Comparison of ENCODE assay signal across 15 mouse cellular contexts in genomic region chr8:79289592-79289991, GRCm38 (mm10). TPM values are rescaled to one million over a fixed set of nuclear protein-coding genes. Genes with fewer than 3 reads are reported as not detected.
A peak's percentile ranks its signal among the peaks of the same experiment; 100 is the strongest.
DNase-seq lines count a peak whose midpoint lies in the region; TF ChIP-seq lines count a peak whose summit lies in the region.
"Had no signal": no experiment of that assay in that cellular context is flagged by ENCODE, and none has a peak within 500 bp of the region (broad histone marks: within the 10 kb centered on the region; RNA-seq: fewer than 3 reads in every experiment).

No protein-coding gene starts in this region.

- WGBS in heart, embryonic 10.5 days: 77% methylated on average over 5 of the region's 5 CpGs
- 74% methylated on average over 5 of the region's 5 CpGs for WGBS in liver, adult 2 months

- no peaks in the 10 kb centered on the region for H3K9me3 ChIP-seq in heart, embryonic 10.5 days
- H3K9me3 ChIP-seq: hindbrain, embryonic 10.5 days had no signal

- TF ChIP-seq CTCF in liver, adult 2 months (IDR thresholded peaks at IDR 0.05; ENCODE audit: low read depth, low read length): no peak

- TF ChIP-seq POLR2A in liver, adult 2 months (IDR thresholded peaks at IDR 0.05; ENCODE audit: extremely low read depth, insufficient read depth, low read length): no peak

- H3K36me3 ChIP-seq in heart, embryonic 10.5 days: no peaks in the 10 kb centered on the region
- no peaks in the 10 kb centered on the region for H3K36me3 ChIP-seq in liver, adult 2 months (ENCODE audit: control insufficient read depth, insufficient read depth, low read length)
- H3K36me3 ChIP-seq: hindbrain, embryonic 10.5 days had no signal

- H3K79me2 ChIP-seq in liver, adult 2 months (ENCODE audit: control insufficient read depth, insufficient read depth, low read length): peaks cover 14% of the 10 kb centered on the region; the same call in 1 of the 2 replicates

- H3K27me3 ChIP-seq in heart, embryonic 10.5 days (ENCODE audit: insufficient read depth, poor library complexity, severe bottlenecking): no peaks in the 10 kb centered on the region
- no peaks in the 10 kb centered on the region for H3K27me3 ChIP-seq in liver, adult 2 months (ENCODE audit: control insufficient read depth, insufficient read depth, low read length)

- DNase-seq in adrenal gland, postnatal 10 days: peak; percentile 12
- DNase-seq in adrenal gland, postnatal 4 days (ENCODE audit: low spot score in 2 of 2): no peak
- DNase-seq in heart, adult 11 months: peak; percentile 90
- DNase-seq in heart, embryonic 10.5 days (ENCODE audit: low spot score): no peak
- DNase-seq in liver, adult 2 months (ENCODE audit: extremely low read depth, low read depth, low spot score): peak; percentile 14
- no peak for DNase-seq in liver
- peak; percentile 28 for DNase-seq in urinary bladder, postnatal 14 days (ENCODE audit: low spot score)
- no peak for DNase-seq in urinary bladder, postnatal 25 days (ENCODE audit: low spot score)
- DNase-seq: lung, adult 2 months had no signal

- no peak overlapping the region for H3K27ac ChIP-seq in heart, embryonic 10.5 days
- no peak overlapping the region for H3K27ac ChIP-seq in liver, adult 2 months (replicated peaks; ENCODE audit: insufficient read depth, low read depth, low read length)
- H3K27ac ChIP-seq: hindbrain, embryonic 10.5 days had no signal

- H3K4me3 ChIP-seq in heart, embryonic 10.5 days: no peak overlapping the region
- H3K4me3 ChIP-seq in liver, adult 2 months (ENCODE audit: insufficient read depth, low read depth, low read length): no peak overlapping the region
- H3K4me3 ChIP-seq: hindbrain, embryonic 10.5 days had no signal

- H3K9ac ChIP-seq in liver, adult 2 months (ENCODE audit: low read depth, low read length): no peak overlapping the region

- peaks cover 16% of the 10 kb centered on the region for H3K4me1 ChIP-seq in heart, embryonic 10.5 days
- H3K4me1 ChIP-seq in liver, adult 2 months (ENCODE audit: control insufficient read depth, insufficient read depth, low read length): peaks cover 8% of the 10 kb centered on the region

RNA-seq across cellular contexts. Expression of gene Mmaa, which starts 5.1 kb away (rescaled TPM):
- 10 to 100 TPM; 27.5 to 32.3 TPM for total RNA-seq in adrenal gland, postnatal 10 days (2021)
- total RNA-seq in adrenal gland, postnatal 4 days (2021): 10 to 100 TPM; 15.6 to 19.5 TPM
- polyA plus RNA-seq in heart, embryonic 10.5 days (2016; fragmentation: Nextera tagmentation; extraction: Ambion mirVana): 9.5 and 9.9 TPM in 2 replicates
- 7.7 and 9.0 TPM in 2 replicates for total RNA-seq in liver, adult 2 months (2014; rRNA removed)
- 7.4 and 8.2 TPM in 2 replicates for polyA plus RNA-seq in liver, adult 2 months (2012; rRNA removed)

RNA-seq across cellular contexts. Expression of gene 1700011L22Rik, which starts 41.2 kb away (rescaled TPM):
- total RNA-seq in adrenal gland, postnatal 10 days (2021): not detected
- not detected for total RNA-seq in adrenal gland, postnatal 4 days (2021)
- not detected in 2 replicates for polyA plus RNA-seq in heart, embryonic 10.5 days (2016; fragmentation: Nextera tagmentation; extraction: Ambion mirVana)
- total RNA-seq in liver, adult 2 months (2014; rRNA removed): not detected in 2 replicates
- not detected in 2 replicates for polyA plus RNA-seq in liver, adult 2 months (2012; rRNA removed)
- total RNA-seq: layer of hippocampus, postnatal 14 days had no signal
- polyA plus RNA-seq: embryonic facial prominence, embryonic 11.5 days; heart, embryonic 11.5 days; hindbrain, embryonic 10.5 days; intestine, embryonic 16.5 days; limb, embryonic 11.5 days; lung, adult 2 months had no signal

Comparison
In these comparisons a context has a peak if more than half of its experiments do, and no peak if none do; other contexts are left out.
1. DNase-seq: peak in adrenal gland, postnatal 10 days (single experiment), heart, adult 11 months (single experiment), liver, adult 2 months (single experiment) and urinary bladder, postnatal 14 days (single experiment); none in adrenal gland, postnatal 4 days (0 of 2), heart, embryonic 10.5 days (single experiment), liver (single experiment) and urinary bladder, postnatal 25 days (single experiment).